Mouse (Mus musculus): ENCODE measurements around the gene Gm44805. TPM values are rescaled to one million over a fixed set of nuclear protein-coding genes. Genes with fewer than 3 reads are reported as not detected.
A peak's percentile ranks its signal among the peaks of the same experiment; 100 is the strongest.

Gene Gm44805
- polyA plus RNA-seq, 1 experiment from 2014 or later, result not detected

- no peak for ATAC-seq (ENCODE audit: low read depth)
- H3K4me1 ChIP-seq (replicated peaks), result peaks cover 24% of the 10 kb centered on the region
- peak overlapping the region; percentile 98; the same call in 1 of the 2 replicates for H3K4me2 ChIP-seq
- H3K9ac ChIP-seq, result peak overlapping the region; percentile 97; the same call in 1 of the 2 replicates
- H3K27ac ChIP-seq (replicated peaks), result no peak overlapping the region
- H3K36me3 ChIP-seq, result peaks cover 51% of the 10 kb centered on the region
- H3K4me3 ChIP-seq, result no peak overlapping the region
- H3K27me3 ChIP-seq, result no peaks in the 10 kb centered on the region
- no peaks in the 10 kb centered on the region for H3K9me3 ChIP-seq
- 87% methylated on average over 9 of the region's 9 CpGs for WGBS
Measured at GRCm38 (mm10) chr7:19713598-19713997, 32.4 kb upstream of the Gm44805 start.

GRCm38 (mm10) chr7:19713196-19713595 lies 32.0 kb upstream of the Gm44805 start:
- Histone ChIP-seq H3K4me2 (no peak overlapping the region), H3K27me3 (no peaks in the 10 kb centered on the region), H3K36me3 (peaks cover 54% of the 10 kb centered on the region), H3K4me3 (no peak overlapping the region), H3K9me3 (no peaks in the 10 kb centered on the region), H3K4me1 (replicated peaks) (peaks cover 24% of the 10 kb centered on the region), H3K27ac (replicated peaks) (no peak overlapping the region), H3K9ac (no peak overlapping the region)
- no peak for ATAC-seq (ENCODE audit: low read depth)
- 63% methylated on average over 4 of the region's 4 CpGs for WGBS

GRCm38 (mm10) chr7:19712414-19712813 lies 31.2 kb upstream of the Gm44805 start:
- no peak overlapping the region for H3K4me2 ChIP-seq
- WGBS, result 80% methylated on average over 4 of the region's 4 CpGs
- peaks cover 24% of the 10 kb centered on the region for H3K4me1 ChIP-seq (replicated peaks)
- no peak overlapping the region for H3K27ac ChIP-seq (replicated peaks)
- H3K4me3 ChIP-seq, result no peak overlapping the region
- no peak for ATAC-seq (ENCODE audit: low read depth)
- no peaks in the 10 kb centered on the region for H3K9me3 ChIP-seq
- no peaks in the 10 kb centered on the region for H3K27me3 ChIP-seq
- no peak overlapping the region for H3K9ac ChIP-seq
- H3K36me3 ChIP-seq, result peaks cover 58% of the 10 kb centered on the region

GRCm38 (mm10) chr7:19710650-19711049 lies 29.4 kb upstream of the Gm44805 start:
- Histone ChIP-seq H3K9ac (no peak overlapping the region), H3K36me3 (peaks cover 70% of the 10 kb centered on the region), H3K4me1 (replicated peaks) (peaks cover 15% of the 10 kb centered on the region), H3K4me2 (no peak overlapping the region), H3K4me3 (no peak overlapping the region), H3K27ac (replicated peaks) (no peak overlapping the region), H3K27me3 (no peaks in the 10 kb centered on the region), H3K9me3 (no peaks in the 10 kb centered on the region)
- no peak for ATAC-seq (ENCODE audit: low read depth)
- 93% methylated on average over 10 of the region's 10 CpGs for WGBS

- 0 out of 2 replicates have a peak, but pooled peaks cover 7% of the 10 kb centered on the region for H3K4me1 ChIP-seq (replicated peaks)
- H3K27ac ChIP-seq (replicated peaks), result no peak overlapping the region
- no peak overlapping the region for H3K4me2 ChIP-seq
- ATAC-seq (ENCODE audit: low read depth), result no peak
- peaks cover 75% of the 10 kb centered on the region for H3K36me3 ChIP-seq
- no peaks in the 10 kb centered on the region for H3K27me3 ChIP-seq
- 93% methylated on average over 7 of the region's 7 CpGs for WGBS
- no peak overlapping the region for H3K9ac ChIP-seq
- no peaks in the 10 kb centered on the region for H3K9me3 ChIP-seq
- H3K4me3 ChIP-seq, result no peak overlapping the region
Measured at GRCm38 (mm10) chr7:19705271-19705670, 24.0 kb upstream of the Gm44805 start.

GRCm38 (mm10) chr7:19704475-19704874 lies 23.3 kb upstream of the Gm44805 start:
- Histone ChIP-seq H3K9me3 (no peaks in the 10 kb centered on the region), H3K9ac (no peak overlapping the region), H3K36me3 (peaks cover 67% of the 10 kb centered on the region), H3K27ac (replicated peaks) (no peak overlapping the region), H3K4me2 (no peak overlapping the region), H3K4me1 (replicated peaks) (peaks cover 11% of the 10 kb centered on the region), H3K27me3 (no peaks in the 10 kb centered on the region), H3K4me3 (no peak overlapping the region)
- 95% methylated on average over 4 of the region's 4 CpGs for WGBS
- ATAC-seq (ENCODE audit: low read depth), result no peak

- no peaks in the 10 kb centered on the region for H3K9me3 ChIP-seq
- H3K4me2 ChIP-seq, result no peak overlapping the region
- H3K4me3 ChIP-seq, result no peak overlapping the region
- no peak for ATAC-seq (ENCODE audit: low read depth)
- peaks cover 26% of the 10 kb centered on the region for H3K4me1 ChIP-seq (replicated peaks)
- 92% methylated on average over 16 of the region's 16 CpGs for whole genome bisulfite sequencing
- H3K27ac ChIP-seq (replicated peaks), result no peak overlapping the region
- H3K9ac ChIP-seq, result no peak overlapping the region
- H3K27me3 ChIP-seq, result no peaks in the 10 kb centered on the region; the same call in 1 of the 2 replicates
- peaks cover 54% of the 10 kb centered on the region for H3K36me3 ChIP-seq
Measured at GRCm38 (mm10) chr7:19702859-19703555, 21.8 kb upstream of the Gm44805 start.

- no peak for ATAC-seq (ENCODE audit: low read depth)
- Histone ChIP-seq H3K4me2 (no peak overlapping the region), H3K9ac (peak overlapping the region; percentile 31; the same call in 1 of the 2 replicates), H3K36me3 (peaks cover 43% of the 10 kb centered on the region), H3K4me3 (no peak overlapping the region), H3K9me3 (no peaks in the 10 kb centered on the region), H3K4me1 (replicated peaks) (peaks cover 28% of the 10 kb centered on the region), H3K27me3 (peaks cover 4% of the 10 kb centered on the region; the same call in 1 of the 2 replicates), H3K27ac (replicated peaks) (peak overlapping the region; percentile 59)
- WGBS, result 34% methylated on average over 22 of the region's 22 CpGs
Measured at GRCm38 (mm10) chr7:19701069-19701761, 20.0 kb upstream of the Gm44805 start.

GRCm38 (mm10) chr7:19700299-19701068 lies 19.3 kb upstream of the Gm44805 start:
- 65% methylated on average over 12 of the region's 12 CpGs for WGBS
- Histone ChIP-seq H3K4me1 (replicated peaks) (peaks cover 28% of the 10 kb centered on the region), H3K36me3 (peaks cover 45% of the 10 kb centered on the region), H3K27ac (replicated peaks) (peak overlapping the region; percentile 23; the same call in 1 of the 2 replicates), H3K9me3 (no peaks in the 10 kb centered on the region), H3K9ac (no peak overlapping the region), H3K4me2 (no peak overlapping the region), H3K27me3 (peaks cover 4% of the 10 kb centered on the region; the same call in 1 of the 2 replicates), H3K4me3 (no peak overlapping the region)
- no peak for ATAC-seq (ENCODE audit: low read depth)

- 74% methylated on average over 4 of the region's 4 CpGs for WGBS
- 0 out of 2 replicates have a peak overlapping the region, but pooled peaks have one; percentile 69 for H3K9ac ChIP-seq
- peaks cover 28% of the 10 kb centered on the region for H3K4me1 ChIP-seq (replicated peaks)
- no peak overlapping the region for H3K4me3 ChIP-seq
- no peaks in the 10 kb centered on the region for H3K9me3 ChIP-seq
- H3K4me2 ChIP-seq, result peak overlapping the region; percentile 60; the same call in 1 of the 2 replicates
- peaks cover 38% of the 10 kb centered on the region for H3K36me3 ChIP-seq
- peaks cover 4% of the 10 kb centered on the region; the same call in 1 of the 2 replicates for H3K27me3 ChIP-seq
- H3K27ac ChIP-seq (replicated peaks), result no peak overlapping the region
- ATAC-seq (ENCODE audit: low read depth), result no peak
Measured at GRCm38 (mm10) chr7:19699827-19700148, 18.6 kb upstream of the Gm44805 start.

GRCm38 (mm10) chr7:19698907-19699826 lies 17.9 kb upstream of the Gm44805 start, which contains the start of gene Apoe:
Apoe (minus strand) TSS chr7:19699188.
- peak; percentile 70 for ATAC-seq (ENCODE audit: low read depth)
- peaks cover 28% of the 10 kb centered on the region for H3K4me1 ChIP-seq (replicated peaks)
- peak within 1 kb of the TSS; percentile 69 for H3K9ac ChIP-seq
- H3K4me3 ChIP-seq, result peak within 1 kb of the TSS; percentile 35
- H3K36me3 ChIP-seq, result peaks cover 32% of the 10 kb centered on the region
- H3K27ac ChIP-seq (replicated peaks), result peak within 1 kb of the TSS; percentile 54; the same call in 1 of the 2 replicates
- H3K9me3 ChIP-seq, result no peaks in the 10 kb centered on the region
- 2% methylated on average over 20 of the region's 20 CpGs for WGBS
- H3K4me2 ChIP-seq, result peak within 1 kb of the TSS; percentile 60
- H3K27me3 ChIP-seq, result peaks cover 4% of the 10 kb centered on the region; the same call in 1 of the 2 replicates
